ENCODE assay signal across 9 mouse cellular contexts in the genomic region with DNA sequence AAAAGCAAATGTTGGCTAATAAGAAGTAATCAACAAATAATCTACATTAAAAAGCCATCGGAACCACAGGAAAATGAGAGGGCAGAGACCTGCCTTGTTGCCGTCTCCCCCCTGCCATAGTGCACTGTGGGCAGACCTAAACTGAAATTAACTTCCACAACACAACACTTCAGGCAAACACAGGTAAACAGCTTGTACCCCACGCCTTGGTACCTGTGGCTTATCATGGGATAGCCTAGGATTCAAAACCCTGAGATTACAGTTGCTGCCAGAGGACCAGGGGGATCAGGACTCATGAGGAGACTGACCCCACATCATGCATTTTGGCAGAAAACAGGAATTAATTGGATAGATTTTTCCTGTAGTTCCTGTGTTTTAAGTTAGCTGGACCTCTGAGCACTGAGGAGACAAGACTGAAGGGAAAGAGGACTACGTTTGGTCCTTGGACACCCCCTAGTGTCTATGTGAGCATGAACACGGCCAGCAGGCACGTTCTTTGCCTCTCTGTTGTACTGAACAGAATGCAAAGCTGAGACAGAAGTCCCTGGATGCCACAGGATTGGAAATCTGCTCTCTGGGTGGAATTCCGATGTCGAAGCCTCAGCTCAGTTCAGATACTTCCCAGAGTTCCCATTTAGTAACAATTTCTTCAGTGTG.
DNase-seq lines count a peak whose midpoint lies in the region; ATAC-seq lines count a peak whose summit lies in the region.
"Had no signal": no experiment of that assay in that cellular context is flagged by ENCODE, and none has a peak within 500 bp of the region (broad histone marks: within the 10 kb centered on the region; RNA-seq: fewer than 3 reads in every experiment).

No protein-coding gene starts in this region.

- DNase-seq in heart, adult 11 months, result peak; percentile 35
- DNase-seq in cerebellum, adult 9-10 months, result peak; percentile 11
- DNase-seq in frontal cortex, adult 2 months (ENCODE audit: extremely low spot score in 1 of 2, low spot score in 1 of 2), result peak; percentile 75 to 88
- DNase-seq in kidney, adult 8-10 months, result peak; percentile 1 to 12
- peak; percentile 58 for DNase-seq in left cerebral cortex, postnatal 4 days
- peak; percentile 50 for DNase-seq in neural tube, embryonic 11.5 days (ENCODE audit: low spot score)

- no peaks in the 10 kb centered on the region for H3K36me3 ChIP-seq in heart, embryonic 12.5 days
- H3K36me3 ChIP-seq in neural tube, embryonic 11.5 days (ENCODE audit: control insufficient read depth, insufficient read depth, low read length), result no peaks in the 10 kb centered on the region

- no peak for ATAC-seq in heart, embryonic 12.5 days (ENCODE audit: insufficient number of reproducible peaks, low FRiP score)
- peak; percentile 69 for ATAC-seq in neural tube, embryonic 11.5 days (ENCODE audit: insufficient read depth, low FRiP score, low TSS enrichment)
- ATAC-seq in monocyte, adult 5-6 weeks (replicated peaks; ENCODE audit: insufficient number of reproducible peaks, low FRiP score, low TSS enrichment, poor library complexity, severe bottlenecking), result no peak
- ATAC-seq: Patski had no signal

- WGBS in heart, embryonic 12.5 days, result 46% methylated on average over 8 of the region's 8 CpGs
- 48% methylated on average over 8 of the region's 8 CpGs for WGBS in neural tube, embryonic 11.5 days

- H3K9me3 ChIP-seq in heart, embryonic 12.5 days (replicated peaks), result no peaks in the 10 kb centered on the region
- no peaks in the 10 kb centered on the region for H3K9me3 ChIP-seq in neural tube, embryonic 11.5 days (ENCODE audit: control insufficient read depth, low read length)

- H3K4me1 ChIP-seq in heart, embryonic 12.5 days (replicated peaks), result no peaks in the 10 kb centered on the region
- no peaks in the 10 kb centered on the region for H3K4me1 ChIP-seq in neural tube, embryonic 11.5 days (ENCODE audit: control insufficient read depth, insufficient read depth, low read length)

- no peak overlapping the region for H3K4me2 ChIP-seq in heart, embryonic 12.5 days
- no peak overlapping the region for H3K4me2 ChIP-seq in neural tube, embryonic 11.5 days (ENCODE audit: low read depth)

- no peak overlapping the region for H3K9ac ChIP-seq in heart, embryonic 12.5 days
- no peak overlapping the region for H3K9ac ChIP-seq in neural tube, embryonic 11.5 days (ENCODE audit: low read length)

- no peaks in the 10 kb centered on the region for H3K27me3 ChIP-seq in heart, embryonic 12.5 days (replicated peaks)
- no peaks in the 10 kb centered on the region for H3K27me3 ChIP-seq in neural tube, embryonic 11.5 days (ENCODE audit: control insufficient read depth, insufficient read depth, low read length)

- intact Hi-C loops in left cerebral cortex, postnatal 4 days (cut with DNase I), result loop anchor here (10.0 kb wide), 1 partner anchor 219 kb away; no protein-coding TSS in a partner anchor

- H3K27ac ChIP-seq in heart, embryonic 12.5 days (ENCODE audit: poor library complexity, severe bottlenecking), result no peak overlapping the region
- H3K27ac ChIP-seq in neural tube, embryonic 11.5 days (ENCODE audit: low read depth, low read length), result no peak overlapping the region

- H3K4me3 ChIP-seq in heart, embryonic 12.5 days, result no peak overlapping the region
- H3K4me3 ChIP-seq in neural tube, embryonic 11.5 days (ENCODE audit: low read depth, low read length), result no peak overlapping the region

Comparison
In these comparisons a context has a peak if more than half of its experiments do, and no peak if none do; other contexts are left out.
1. DNase-seq: peak in every context shown above with its lines; median percentile 82 in frontal cortex, adult 2 months; 58 in left cerebral cortex, postnatal 4 days; 50 in neural tube, embryonic 11.5 days; 35 in heart, adult 11 months; 11 in cerebellum, adult 9-10 months; 6 in kidney, adult 8-10 months.